Mouse (Mus musculus) E14TG2a.4 (cell line): Measurements from ENCODE around the gene Txndc12.

ENCODE experiments used
- CTCF ChIP-seq: conservative IDR thresholded peaks from 2 replicates; pipeline ENCODE4 v1.5.1; 2014; ENCODE audit warnings: low read length
- NANOG ChIP-seq: IDR thresholded peaks from 2 replicates; pipeline ENCODE4 v1.6.1; 2014; ENCODE audit warnings: borderline replicate concordance, low read length, mixed read lengths
- POU5F1 ChIP-seq: IDR thresholded peaks from 2 replicates; pipeline ENCODE4 v1.6.1; 2014; ENCODE audit warnings: low read length, borderline replicate concordance

DNA sequence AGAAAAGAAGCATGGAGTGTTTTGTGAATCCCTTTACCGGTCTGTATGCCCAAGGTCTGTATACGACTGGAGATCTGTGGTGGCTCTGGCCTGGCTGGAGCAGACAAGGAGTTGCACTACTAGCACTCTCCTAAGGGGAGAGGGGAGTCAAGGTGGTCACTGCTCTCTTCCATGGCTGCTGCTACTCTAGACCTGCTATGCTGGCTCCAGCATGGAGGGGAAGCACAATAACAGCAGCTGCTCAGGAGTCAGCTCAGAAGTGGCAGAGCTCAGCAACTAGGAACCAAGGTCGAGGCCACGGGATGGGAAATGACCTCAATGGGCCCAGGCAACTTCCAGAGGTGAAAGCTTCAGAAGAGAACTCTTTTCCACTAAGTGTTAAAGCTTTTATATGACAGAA lies 23.3 kb upstream of the Txndc12 start:
- TF ChIP-seq CTCF (no peak), POU5F1 (no peak), NANOG (no peak)
